Mouse (Mus musculus) cerebellum, adult 2 months (tissue): ENCODE data around the gene Fam171a2.

Source experiments
- CTCF ChIP-seq: fragments of 200-500 bp; IDR thresholded peaks from 2 replicates; pipeline ENCODE4 v1.5.1; 2011; ENCODE audit warnings: low read depth, mild to moderate bottlenecking, control low read depth, low read length, moderate library complexity, borderline replicate concordance; ENCODE audit not compliant: insufficient read depth
- POLR2A ChIP-seq: fragments of 200-500 bp; IDR thresholded peaks from 2 replicates; pipeline ENCODE4 v1.6.1; 2011; ENCODE audit warnings: low read length, control low read depth, borderline replicate concordance; ENCODE audit not compliant: insufficient read depth

DNA sequence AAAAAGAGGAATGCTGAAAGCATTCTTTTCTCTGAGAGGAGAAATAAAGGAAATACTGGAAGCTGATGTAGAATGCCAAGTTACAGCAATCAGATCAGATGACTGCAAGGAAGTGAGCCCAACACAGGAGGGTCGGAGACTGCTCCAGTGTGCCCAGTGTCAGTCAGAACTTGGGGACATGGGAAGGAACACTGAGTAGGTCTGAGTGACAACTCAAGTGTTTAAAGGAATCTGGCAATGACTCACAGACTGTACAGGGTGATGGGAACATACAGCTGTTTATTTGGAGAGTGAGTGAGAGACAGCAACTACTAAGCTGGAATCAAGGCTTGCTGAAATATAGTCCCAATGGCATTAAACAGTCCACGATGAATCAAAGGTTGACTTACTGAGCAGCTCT lies 48.7 kb upstream of the Fam171a2 start:
- TF ChIP-seq POLR2A (no peak), CTCF (no peak)
